Mouse (Mus musculus) stomach, embryonic 16.5 days (tissue): ENCODE measurements around the gene Gtpbp2. TPM values are rescaled to one million over a fixed set of nuclear protein-coding genes. Genes with fewer than 3 reads are reported as not detected.
A peak's percentile ranks its signal among the peaks of the same experiment; 100 is the strongest.

Source experiments
- ATAC-seq: fragments of 200-750 bp; cut with Nextera tagmentation; 2 replicates; pipeline ENCODE4 v1.8.0; 2017; ENCODE audit warnings: moderate number of reproducible peaks, moderate TSS enrichment; ENCODE audit not compliant: insufficient read depth, low FRiP score
- H3K27ac ChIP-seq: fragments of 300-500 bp; sonication (generic); 2 replicates; pipeline ENCODE4 v1.5.1; 2014; ENCODE audit warnings: low read length
- H3K27me3 ChIP-seq: fragments of 300-500 bp; sonication (generic); 2 replicates; pipeline ENCODE4 v1.6.1; 2014; ENCODE audit warnings: low read length, control low read depth, mixed read lengths; ENCODE audit not compliant: control insufficient read depth, insufficient read depth
- H3K36me3 ChIP-seq: fragments of 300-500 bp; sonication (generic); 2 replicates; pipeline ENCODE4 v1.6.1; 2014; ENCODE audit warnings: low read length; ENCODE audit not compliant: control insufficient read depth, insufficient read depth
- H3K4me1 ChIP-seq: fragments of 300-500 bp; sonication (generic); 2 replicates; pipeline ENCODE4 v1.6.1; 2014; ENCODE audit warnings: low read length, control low read depth, mixed read lengths; ENCODE audit not compliant: control insufficient read depth, insufficient read depth
- H3K4me2 ChIP-seq: fragments of 300-500 bp; sonication (generic); 2 replicates; pipeline ENCODE4 v1.6.1; 2014; ENCODE audit warnings: low read depth, low read length, mixed read lengths
- H3K4me3 ChIP-seq: fragments of 300-500 bp; sonication (generic); replicated peaks from 2 replicates; pipeline ENCODE4 v1.5.1; 2014; ENCODE audit warnings: mild to moderate bottlenecking, low read length
- H3K9ac ChIP-seq: fragments of 300-500 bp; sonication (generic); 2 replicates; pipeline ENCODE4 v1.6.1; 2014; ENCODE audit warnings: low read length
- H3K9me3 ChIP-seq: fragments of 300-500 bp; sonication (generic); replicated peaks from 2 replicates; pipeline ENCODE4 v1.6.1; 2016; ENCODE audit warnings: low read length, control low read depth; ENCODE audit not compliant: control insufficient read depth
- WGBS: fragments of 180-500 bp; shearing (Covaris S2); extraction: QIAGEN DNeasy Blood & Tissue Kit; methylation state at CpG from one replicate; pipeline ENCODE4 v1.1.7; 2014; 5-methylcytosine and 5-hydroxymethylcytosine counted together
- polyA plus RNA-seq: library from polyadenylated mRNA; unstranded; fragments of >200 nt; fragmentation: Nextera tagmentation; extraction: Ambion mirVana; gene quantifications from 2 replicates; pipeline ENCODE4 v1.2.1, GENCODE M21; 2015

Gene Gtpbp2
- polyA plus RNA-seq, 1 experiment from 2014 or later = 39.2 TPM

DNA sequence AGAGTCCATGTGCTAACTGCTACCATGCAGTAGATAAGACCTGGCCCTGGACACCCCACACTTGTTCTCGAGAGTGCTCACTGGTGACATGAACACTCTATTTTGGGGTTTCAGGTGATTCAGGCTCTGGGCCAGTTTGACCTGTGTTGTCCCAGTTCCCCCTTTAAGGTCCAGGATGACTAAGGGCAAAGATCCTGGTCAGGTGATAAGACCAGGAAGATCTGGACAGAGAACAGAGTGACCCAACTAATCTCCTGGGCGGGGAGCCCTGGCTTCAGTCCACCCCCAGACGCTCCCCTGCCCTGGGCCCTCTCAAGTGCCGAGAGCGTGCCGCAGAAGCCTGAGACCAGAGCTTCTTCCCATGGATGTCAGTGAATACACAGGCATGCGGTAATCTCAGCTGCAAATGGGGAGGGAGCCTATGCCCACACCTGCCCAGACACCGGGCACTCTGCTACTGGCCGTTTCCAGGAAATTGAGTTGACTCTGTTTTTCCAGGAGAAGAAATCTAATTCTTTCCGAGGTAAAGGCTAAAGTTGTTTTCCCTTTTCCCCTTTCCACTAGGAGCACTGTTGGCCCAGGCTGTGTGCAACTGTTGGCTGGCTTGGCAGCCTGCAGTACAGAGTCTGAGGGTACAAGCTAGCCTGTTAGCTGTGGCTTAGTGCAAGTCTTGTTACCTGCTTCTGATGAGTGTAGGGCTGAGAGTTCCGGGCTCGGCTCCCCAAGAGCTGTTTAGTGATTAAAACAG lies 36.7 kb upstream of the Gtpbp2 start:
- 88% methylated on average over 12 of the region's 12 CpGs for WGBS
- ATAC-seq = no peak
- Histone ChIP-seq H3K27me3 (no peaks in the 10 kb centered on the region), H3K4me1 (no peaks in the 10 kb centered on the region), H3K36me3 (peaks cover 32% of the 10 kb centered on the region; the same call in 1 of the 2 replicates), H3K9ac (no peak overlapping the region), H3K9me3 (no peaks in the 10 kb centered on the region), H3K4me3 (no peak overlapping the region), H3K4me2 (no peak overlapping the region), H3K27ac (no peak overlapping the region)

DNA sequence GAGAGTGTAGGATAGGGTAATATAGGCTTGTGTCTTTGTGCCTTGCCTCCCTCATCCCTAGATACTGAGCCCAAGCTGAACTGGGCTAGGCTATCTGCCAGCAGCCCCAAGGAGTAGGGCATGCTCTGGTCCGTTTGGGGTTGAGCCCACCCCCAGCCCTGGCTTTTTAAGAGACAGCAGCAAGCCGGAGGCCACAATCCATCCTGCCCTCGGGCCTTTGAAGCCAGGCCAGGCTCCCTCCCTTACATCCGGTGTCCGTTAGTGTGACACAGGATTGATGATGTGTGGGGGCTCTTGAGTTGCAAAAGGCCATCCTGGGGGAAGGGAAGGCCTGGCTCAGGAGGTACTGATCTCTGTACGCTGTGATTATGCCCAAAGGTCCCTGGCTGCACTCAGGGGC lies 34.2 kb upstream of the Gtpbp2 start:
- no peak for ATAC-seq
- H3K27me3 ChIP-seq = no peaks in the 10 kb centered on the region
- peaks cover 29% of the 10 kb centered on the region; the same call in 1 of the 2 replicates for H3K36me3 ChIP-seq
- H3K9ac ChIP-seq = no peak overlapping the region
- H3K9me3 ChIP-seq = no peaks in the 10 kb centered on the region
- H3K4me3 ChIP-seq = no peak overlapping the region
- H3K27ac ChIP-seq = no peak overlapping the region
- WGBS = 54% methylated on average over 6 of the region's 6 CpGs
- H3K4me2 ChIP-seq = no peak overlapping the region
- no peaks in the 10 kb centered on the region for H3K4me1 ChIP-seq

DNA sequence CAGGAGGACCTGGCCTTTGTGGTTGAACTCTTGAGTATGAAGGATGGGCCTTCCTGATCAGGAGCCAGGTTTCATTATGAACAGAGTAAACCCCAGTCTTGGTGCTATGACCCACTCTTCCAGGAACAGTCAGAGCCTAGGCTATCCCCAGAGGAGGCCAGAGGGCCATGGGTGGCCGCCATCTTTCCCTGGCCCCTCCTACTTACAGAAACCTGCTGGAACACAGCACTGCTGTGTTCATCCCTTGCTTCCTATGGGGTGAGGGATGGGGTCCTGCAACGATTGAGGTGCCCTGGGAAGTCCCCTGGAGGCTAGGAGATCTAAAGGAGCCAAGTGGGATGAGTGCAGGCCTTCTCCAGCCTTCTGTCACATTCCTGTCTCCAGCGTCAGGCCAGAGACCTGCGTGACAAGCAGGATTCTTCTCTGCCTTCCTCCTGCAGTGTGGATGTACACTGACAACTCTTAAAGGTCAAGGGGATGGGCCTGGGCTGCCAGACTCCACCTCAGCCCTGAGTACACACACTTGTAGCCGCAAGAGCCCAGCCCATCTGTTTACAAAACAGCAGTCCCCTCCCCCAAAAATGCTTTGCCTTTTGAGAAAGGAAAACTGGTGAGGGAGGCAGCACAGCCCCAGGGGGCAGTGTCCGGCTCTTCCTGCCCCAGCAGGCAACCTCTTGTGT lies 32.9 kb upstream of the Gtpbp2 start:
- Histone ChIP-seq H3K4me3 (no peak overlapping the region), H3K9ac (no peak overlapping the region), H3K9me3 (no peaks in the 10 kb centered on the region), H3K27ac (no peak overlapping the region), H3K4me2 (no peak overlapping the region), H3K36me3 (peaks cover 29% of the 10 kb centered on the region; the same call in 1 of the 2 replicates), H3K27me3 (no peaks in the 10 kb centered on the region), H3K4me1 (0 out of 2 replicates have a peak, but pooled peaks cover 2% of the 10 kb centered on the region)
- ATAC-seq = no peak
- WGBS = 67% methylated on average over 6 of the region's 6 CpGs

DNA sequence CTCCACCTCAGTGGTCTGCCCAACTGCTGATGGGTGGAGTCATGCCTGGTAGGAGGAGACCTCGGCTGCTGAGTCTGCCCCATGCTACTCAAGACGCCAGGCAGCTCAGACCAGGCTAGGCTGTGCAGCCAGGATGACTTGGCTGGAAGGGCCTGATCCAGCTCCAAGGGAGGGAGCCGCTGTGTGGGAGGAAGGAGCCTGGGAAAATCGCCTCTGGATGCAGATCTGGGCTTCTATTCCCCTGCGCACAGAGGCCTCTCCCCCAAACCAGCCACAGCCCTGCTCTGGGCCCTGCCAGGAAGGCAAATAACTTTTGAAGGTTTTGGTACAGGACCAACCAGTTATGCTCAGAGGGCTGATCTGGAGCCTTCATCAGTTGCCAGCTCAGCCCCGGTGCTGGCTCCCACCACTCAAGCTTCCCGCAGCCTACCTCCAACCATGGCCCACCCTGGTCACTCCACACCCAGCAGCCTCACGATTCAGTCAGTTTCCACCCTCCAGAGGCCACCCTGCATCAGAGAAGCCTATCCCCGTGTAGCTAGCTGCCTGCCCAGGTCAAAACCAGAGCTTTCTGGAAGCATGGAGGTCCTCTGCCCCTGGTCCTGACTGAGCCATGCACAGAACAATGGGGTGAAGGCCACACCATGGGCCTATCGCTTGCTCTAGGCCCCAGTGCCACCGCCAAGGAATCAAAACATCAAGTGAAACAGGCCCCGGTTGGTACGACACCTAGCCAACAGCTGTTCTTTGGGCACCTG lies 30.9 kb upstream of the Gtpbp2 start:
- Histone ChIP-seq H3K4me1 (0 out of 2 replicates have a peak, but pooled peaks cover 2% of the 10 kb centered on the region), H3K4me2 (no peak overlapping the region), H3K4me3 (no peak overlapping the region), H3K27ac (peak overlapping the region; percentile 54), H3K27me3 (no peaks in the 10 kb centered on the region), H3K9ac (peak overlapping the region; percentile 20; the same call in 1 of the 2 replicates), H3K9me3 (no peaks in the 10 kb centered on the region), H3K36me3 (0 out of 2 replicates have a peak, but pooled peaks cover 19% of the 10 kb centered on the region)
- peak; percentile 34; the same call in 1 of the 2 replicates for ATAC-seq
- WGBS = 71% methylated on average over 13 of the region's 13 CpGs

DNA sequence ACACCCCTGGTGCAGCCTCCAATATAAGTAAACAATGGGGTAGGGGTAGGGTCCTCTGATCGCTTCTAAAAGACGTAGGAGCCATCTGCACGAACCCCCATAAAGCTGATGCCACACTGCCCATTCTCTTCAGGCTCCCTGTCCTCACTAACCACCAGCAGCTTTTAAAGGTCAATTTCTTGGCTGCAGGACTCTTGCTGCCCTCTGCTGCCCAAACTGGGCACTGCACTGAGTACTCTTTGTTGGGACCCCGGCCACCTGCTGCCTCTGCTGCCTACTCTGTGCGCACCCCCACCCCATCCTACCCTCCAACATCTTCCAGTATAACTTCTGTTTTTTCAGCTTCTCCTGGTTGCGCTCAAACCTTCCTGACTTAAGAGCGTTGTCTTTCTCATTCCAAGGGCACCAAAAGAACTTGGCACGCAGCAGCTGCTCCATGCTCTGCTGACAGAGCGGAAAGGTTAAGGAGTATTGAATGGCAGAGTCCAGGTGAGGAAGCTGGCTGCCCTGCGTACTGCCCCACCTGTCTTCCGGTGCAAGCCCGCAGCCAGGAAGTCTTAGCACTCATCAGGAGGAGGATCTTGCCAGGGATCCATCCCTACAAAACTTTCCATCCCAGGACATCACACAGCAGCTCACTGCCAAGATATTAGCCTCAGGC lies 28.6 kb upstream of the Gtpbp2 start:
- H3K4me3 ChIP-seq = no peak overlapping the region
- H3K9ac ChIP-seq = no peak overlapping the region
- ATAC-seq = no peak; the same call in 1 of the 2 replicates
- H3K27me3 ChIP-seq = no peaks in the 10 kb centered on the region
- WGBS = 15% methylated on average over 12 of the region's 12 CpGs
- H3K4me2 ChIP-seq = no peak overlapping the region
- 0 out of 2 replicates have a peak, but pooled peaks cover 2% of the 10 kb centered on the region for H3K4me1 ChIP-seq
- no peaks in the 10 kb centered on the region for H3K9me3 ChIP-seq
- H3K36me3 ChIP-seq = 0 out of 2 replicates have a peak, but pooled peaks cover 9% of the 10 kb centered on the region
- no peak overlapping the region for H3K27ac ChIP-seq

DNA sequence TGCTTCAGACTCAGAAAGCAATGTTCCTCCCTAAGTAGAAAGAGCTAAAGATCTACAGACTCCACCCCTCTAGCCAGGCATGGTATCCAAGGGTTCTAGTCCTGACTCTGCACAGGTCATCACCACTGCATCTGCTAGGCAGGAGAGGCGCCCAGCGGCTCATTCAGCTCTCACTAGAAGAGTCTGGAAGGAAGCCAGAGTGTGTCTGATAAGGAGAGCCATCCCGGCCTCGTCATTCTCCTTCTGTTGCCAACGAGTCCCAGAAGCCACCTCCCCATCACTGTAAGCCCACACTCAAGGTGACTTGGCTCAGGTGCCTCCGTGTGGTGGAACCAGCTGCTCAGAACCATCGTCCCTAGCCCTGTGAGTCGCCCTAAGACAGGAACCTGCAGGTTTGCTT lies 28.0 kb upstream of the Gtpbp2 start:
- ATAC-seq = no peak
- 65% methylated on average over 8 of the region's 8 CpGs for WGBS
- Histone ChIP-seq H3K4me1 (0 out of 2 replicates have a peak, but pooled peaks cover 2% of the 10 kb centered on the region), H3K9me3 (no peaks in the 10 kb centered on the region), H3K27me3 (no peaks in the 10 kb centered on the region), H3K9ac (no peak overlapping the region), H3K4me3 (no peak overlapping the region), H3K36me3 (0 out of 2 replicates have a peak, but pooled peaks cover 6% of the 10 kb centered on the region), H3K4me2 (no peak overlapping the region), H3K27ac (no peak overlapping the region)

DNA sequence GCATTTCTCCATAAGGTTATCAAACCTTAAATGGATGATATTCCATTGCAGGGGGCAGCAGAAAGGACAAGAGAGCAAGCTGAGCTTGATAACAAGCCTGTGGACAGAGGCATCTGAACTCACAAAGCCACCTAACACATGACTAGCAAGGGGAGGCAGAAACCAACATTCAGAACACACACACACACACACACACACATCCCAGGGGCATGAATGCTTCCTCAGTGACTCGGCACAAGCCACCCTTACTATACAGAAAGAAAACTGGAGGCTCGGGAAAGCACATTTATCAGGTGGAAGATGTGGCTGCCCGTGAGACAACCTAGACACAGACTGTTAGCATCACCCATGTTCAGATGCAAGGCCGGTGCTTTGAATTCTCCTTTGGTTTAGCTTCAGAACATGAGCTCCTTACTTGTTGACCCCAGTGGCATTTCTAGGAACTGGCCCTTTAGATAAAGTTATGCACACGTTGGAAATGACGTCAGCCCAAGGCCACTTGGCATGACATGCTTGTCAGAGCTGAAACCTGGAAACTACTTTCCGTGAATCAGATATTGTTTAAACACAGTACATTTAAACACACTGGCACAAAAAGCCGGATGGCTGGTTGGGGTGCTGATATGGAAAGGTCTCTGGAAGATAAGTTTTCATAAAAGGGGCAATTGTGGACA lies 22.1 kb upstream of the Gtpbp2 start:
- no peak overlapping the region for H3K27ac ChIP-seq
- no peak overlapping the region for H3K9ac ChIP-seq
- H3K9me3 ChIP-seq = no peaks in the 10 kb centered on the region
- no peak overlapping the region for H3K4me2 ChIP-seq
- no peak for ATAC-seq
- no peaks in the 10 kb centered on the region for H3K27me3 ChIP-seq
- WGBS = 63% methylated on average over 8 of the region's 8 CpGs
- H3K4me3 ChIP-seq = no peak overlapping the region
- no peaks in the 10 kb centered on the region for H3K36me3 ChIP-seq
- no peaks in the 10 kb centered on the region; the same call in 1 of the 2 replicates for H3K4me1 ChIP-seq

DNA sequence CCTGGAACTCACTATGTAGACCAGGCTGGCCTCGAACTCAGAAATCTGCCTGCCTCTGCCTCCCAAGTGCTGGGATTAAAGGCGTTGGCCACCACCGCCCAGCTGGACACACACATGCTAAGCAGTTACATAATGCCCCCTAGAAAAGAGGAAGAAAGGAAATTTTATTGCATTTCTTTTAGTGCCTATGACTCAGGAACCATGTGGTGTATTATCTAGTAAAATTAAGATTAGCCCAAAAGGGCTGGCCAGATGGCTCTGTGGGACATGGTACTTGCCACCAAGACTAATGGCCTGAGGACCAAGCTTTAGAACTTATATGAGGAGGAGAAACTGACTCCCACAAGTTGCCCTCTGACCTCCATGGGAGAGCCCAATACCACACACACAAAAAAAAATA lies 21.0 kb upstream of the Gtpbp2 start:
- Histone ChIP-seq H3K9ac (no peak overlapping the region), H3K4me3 (no peak overlapping the region), H3K4me2 (no peak overlapping the region), H3K27me3 (no peaks in the 10 kb centered on the region), H3K27ac (no peak overlapping the region), H3K9me3 (no peaks in the 10 kb centered on the region), H3K4me1 (peaks cover 4% of the 10 kb centered on the region), H3K36me3 (no peaks in the 10 kb centered on the region)
- ATAC-seq = no peak
- WGBS = 89% methylated on average over 3 of the region's 3 CpGs
